Mouse (Mus musculus) megakaryocyte, embryonic 14.5 days (primary cell): Measurements from ENCODE around the gene Tmem109.

Experiments
- FLI1 ChIP-seq: IDR thresholded peaks from 2 replicates; pipeline ENCODE4 v1.6.1; 2012; ENCODE audit warnings: low read length, inconsistent platforms, mixed read lengths
- GATA1 ChIP-seq: IDR thresholded peaks from 3 replicates; pipeline ENCODE4 v1.6.1; 2012; ENCODE audit warnings: mixed read lengths, low read length, inconsistent platforms, borderline replicate concordance

GRCm38 (mm10) chr19:10880975-10881425 is 801 bp downstream of the Tmem109 start:
- no peak for TF ChIP-seq GATA1
- no peak for TF ChIP-seq FLI1
